Mouse (Mus musculus): ENCODE data around the gene 4930467E23Rik. TPM values are rescaled to one million over a fixed set of nuclear protein-coding genes. Genes with fewer than 3 reads are reported as not detected.
"Not testable (repeated sequence)": the region's sequence is repeated elsewhere in the genome, so short reads cannot be mapped to it uniquely, and the experiment has no call there.

The 4930467E23Rik gene
- total and polyA plus RNA-seq, 2 experiments from 2014 or later = not detected

GRCm38 (mm10) chr8:19762860-19763592 is 33.6 kb downstream of the 4930467E23Rik start:
- not testable (repeated sequence) for ATAC-seq (ENCODE audit: insufficient read depth, low read depth); H3K9me3 ChIP-seq (replicated peaks; ENCODE audit: control insufficient read depth, low read length); DNase-seq (ENCODE audit: low spot score); H3K4me3 ChIP-seq (ENCODE audit: low read depth, low read length); H3K9ac ChIP-seq (replicated peaks; ENCODE audit: low read depth, low read length); H3K36me3 ChIP-seq (replicated peaks; ENCODE audit: control insufficient read depth, insufficient read depth, low read length); H3K27ac ChIP-seq (ENCODE audit: low read depth); H3K27me3 ChIP-seq (ENCODE audit: control insufficient read depth, insufficient read depth, low read length); H3K4me2 ChIP-seq (ENCODE audit: low read depth, low read length); H3K4me1 ChIP-seq (ENCODE audit: control insufficient read depth, insufficient read depth)
- WGBS = 55% methylated on average over 4 of the region's 4 CpGs

GRCm38 (mm10) chr8:19765531-19765930 is 36.2 kb downstream of the 4930467E23Rik start:
- not testable (repeated sequence) for H3K9me3 ChIP-seq (replicated peaks; ENCODE audit: control insufficient read depth, low read length); H3K27me3 ChIP-seq (ENCODE audit: control insufficient read depth, insufficient read depth, low read length); H3K4me2 ChIP-seq (ENCODE audit: low read depth, low read length); H3K4me1 ChIP-seq (ENCODE audit: control insufficient read depth, insufficient read depth); H3K36me3 ChIP-seq (replicated peaks; ENCODE audit: control insufficient read depth, insufficient read depth, low read length); H3K27ac ChIP-seq (ENCODE audit: low read depth); ATAC-seq (ENCODE audit: insufficient read depth, low read depth); H3K4me3 ChIP-seq (ENCODE audit: low read depth, low read length); DNase-seq (ENCODE audit: low spot score); H3K9ac ChIP-seq (replicated peaks; ENCODE audit: low read depth, low read length)

DNA sequence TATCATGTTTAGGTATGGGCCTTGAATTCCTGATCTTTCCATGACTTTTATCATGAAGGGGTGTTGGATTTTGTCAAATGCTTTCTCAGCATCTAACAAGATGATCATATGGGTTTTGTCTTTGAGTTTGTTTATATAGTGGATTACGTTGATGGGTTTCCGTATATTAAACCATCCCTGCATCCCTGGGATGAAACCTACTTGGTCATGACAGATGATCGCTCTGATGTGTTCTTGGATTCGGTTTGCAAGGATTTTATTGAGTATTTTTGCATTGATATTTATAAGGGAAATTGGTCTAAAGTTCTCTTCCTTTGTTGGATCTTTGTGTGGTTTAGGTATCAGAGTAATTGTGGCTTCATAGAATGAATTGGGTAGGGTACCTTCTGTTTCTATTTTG is 44.1 kb downstream of the 4930467E23Rik start:
- ATAC-seq (ENCODE audit: insufficient read depth, low read depth); H3K9me3 ChIP-seq (replicated peaks; ENCODE audit: control insufficient read depth, low read length); H3K4me1 ChIP-seq (ENCODE audit: control insufficient read depth, insufficient read depth); H3K4me2 ChIP-seq (ENCODE audit: low read depth, low read length); H3K36me3 ChIP-seq (replicated peaks; ENCODE audit: control insufficient read depth, insufficient read depth, low read length); H3K27ac ChIP-seq (ENCODE audit: low read depth); DNase-seq (ENCODE audit: low spot score); H3K27me3 ChIP-seq (ENCODE audit: control insufficient read depth, insufficient read depth, low read length); H3K9ac ChIP-seq (replicated peaks; ENCODE audit: low read depth, low read length); H3K4me3 ChIP-seq (ENCODE audit: low read depth, low read length): not testable (repeated sequence)
- 72% methylated on average over 4 of the region's 4 CpGs for WGBS

GRCm38 (mm10) chr8:19776311-19776710 is 46.9 kb downstream of the 4930467E23Rik start:
- H3K4me2 ChIP-seq (ENCODE audit: low read depth, low read length); H3K9ac ChIP-seq (replicated peaks; ENCODE audit: low read depth, low read length); H3K27me3 ChIP-seq (ENCODE audit: control insufficient read depth, insufficient read depth, low read length); H3K9me3 ChIP-seq (replicated peaks; ENCODE audit: control insufficient read depth, low read length); ATAC-seq (ENCODE audit: insufficient read depth, low read depth); DNase-seq (ENCODE audit: low spot score); H3K36me3 ChIP-seq (replicated peaks; ENCODE audit: control insufficient read depth, insufficient read depth, low read length); H3K4me3 ChIP-seq (ENCODE audit: low read depth, low read length); H3K27ac ChIP-seq (ENCODE audit: low read depth); H3K4me1 ChIP-seq (ENCODE audit: control insufficient read depth, insufficient read depth): not testable (repeated sequence)

GRCm38 (mm10) chr8:19777500-19777899 is 48.1 kb downstream of the 4930467E23Rik start:
- not testable (repeated sequence) for H3K27me3 ChIP-seq (ENCODE audit: control insufficient read depth, insufficient read depth, low read length); DNase-seq (ENCODE audit: low spot score); H3K4me3 ChIP-seq (ENCODE audit: low read depth, low read length); H3K4me1 ChIP-seq (ENCODE audit: control insufficient read depth, insufficient read depth); H3K27ac ChIP-seq (ENCODE audit: low read depth); ATAC-seq (ENCODE audit: insufficient read depth, low read depth); H3K36me3 ChIP-seq (replicated peaks; ENCODE audit: control insufficient read depth, insufficient read depth, low read length); H3K9me3 ChIP-seq (replicated peaks; ENCODE audit: control insufficient read depth, low read length); H3K9ac ChIP-seq (replicated peaks; ENCODE audit: low read depth, low read length); H3K4me2 ChIP-seq (ENCODE audit: low read depth, low read length)
- 35% methylated on average over 2 of the region's 2 CpGs for WGBS

DNA sequence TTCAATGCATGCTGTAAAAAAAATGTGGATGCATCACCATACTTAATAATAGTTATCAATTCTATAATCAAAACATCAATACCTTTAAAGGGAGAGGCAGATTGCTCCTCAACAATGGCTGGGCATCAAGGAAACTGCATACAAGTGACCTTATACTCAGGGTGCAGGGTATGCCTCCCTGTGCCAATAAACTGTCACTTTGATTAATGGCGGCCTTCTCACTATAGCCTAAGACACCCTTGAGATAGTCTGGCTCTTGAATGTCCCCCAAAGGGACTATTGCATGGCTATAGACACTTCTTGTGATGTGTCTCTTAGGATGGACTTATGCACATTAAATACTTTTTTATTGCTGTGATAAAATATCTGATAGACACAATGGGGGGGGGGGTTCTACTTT is 48.8 kb downstream of the 4930467E23Rik start:
- H3K27me3 ChIP-seq (ENCODE audit: control insufficient read depth, insufficient read depth, low read length); H3K4me2 ChIP-seq (ENCODE audit: low read depth, low read length); DNase-seq (ENCODE audit: low spot score); H3K4me3 ChIP-seq (ENCODE audit: low read depth, low read length); H3K36me3 ChIP-seq (replicated peaks; ENCODE audit: control insufficient read depth, insufficient read depth, low read length); H3K9me3 ChIP-seq (replicated peaks; ENCODE audit: control insufficient read depth, low read length); H3K9ac ChIP-seq (replicated peaks; ENCODE audit: low read depth, low read length); H3K4me1 ChIP-seq (ENCODE audit: control insufficient read depth, insufficient read depth); ATAC-seq (ENCODE audit: insufficient read depth, low read depth); H3K27ac ChIP-seq (ENCODE audit: low read depth): not testable (repeated sequence)
- 40% methylated on average over 1 of the region's 1 CpGs for WGBS

DNA sequence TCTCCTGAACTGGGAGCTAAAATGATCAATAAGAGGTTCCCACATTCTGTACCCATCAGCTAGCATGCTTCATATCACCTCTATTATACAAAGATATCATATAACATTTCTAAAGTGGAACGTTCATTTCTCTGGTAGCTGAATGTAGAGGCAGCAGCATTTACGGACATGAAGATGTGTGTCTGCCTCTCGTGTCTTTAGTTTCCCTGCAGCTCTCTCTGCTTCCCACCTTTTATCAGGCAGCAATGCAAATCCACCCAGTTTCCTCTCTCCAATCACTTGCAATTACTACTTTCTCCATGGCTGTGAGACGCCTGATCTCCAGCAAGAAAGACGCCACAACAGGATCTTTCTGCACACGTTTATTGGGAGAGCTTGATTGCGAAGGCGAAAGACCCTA is 49.5 kb downstream of the 4930467E23Rik start:
- not testable (repeated sequence) for H3K27me3 ChIP-seq (ENCODE audit: control insufficient read depth, insufficient read depth, low read length); H3K27ac ChIP-seq (ENCODE audit: low read depth); H3K4me1 ChIP-seq (ENCODE audit: control insufficient read depth, insufficient read depth); H3K9me3 ChIP-seq (replicated peaks; ENCODE audit: control insufficient read depth, low read length); DNase-seq (ENCODE audit: low spot score); H3K4me2 ChIP-seq (ENCODE audit: low read depth, low read length); H3K9ac ChIP-seq (replicated peaks; ENCODE audit: low read depth, low read length); ATAC-seq (ENCODE audit: insufficient read depth, low read depth); H3K4me3 ChIP-seq (ENCODE audit: low read depth, low read length); H3K36me3 ChIP-seq (replicated peaks; ENCODE audit: control insufficient read depth, insufficient read depth, low read length)
- 83% methylated on average over 8 of the region's 8 CpGs for WGBS

DNA sequence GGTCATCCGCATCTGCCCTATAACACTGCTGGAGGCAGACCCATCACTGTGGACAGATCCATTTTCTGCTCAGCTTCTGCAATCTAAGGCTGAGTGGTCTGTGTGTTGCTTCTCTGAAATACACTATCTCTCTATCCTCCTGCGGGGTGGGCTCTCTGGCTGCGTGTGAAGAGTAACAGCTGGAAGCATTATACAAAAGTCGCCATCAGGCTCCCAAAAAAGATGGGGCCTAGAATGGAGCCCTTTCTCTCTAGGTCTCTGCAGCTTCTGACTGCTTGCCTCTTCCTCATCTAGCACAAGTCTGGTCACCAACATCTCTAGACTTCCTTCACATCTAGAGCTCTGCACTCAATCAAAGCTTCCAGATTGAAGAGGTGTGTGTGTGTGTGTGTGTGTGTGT is 50.8 kb downstream of the 4930467E23Rik start:
- 78% methylated on average over 4 of the region's 4 CpGs for WGBS
- ATAC-seq (ENCODE audit: insufficient read depth, low read depth); H3K27me3 ChIP-seq (ENCODE audit: control insufficient read depth, insufficient read depth, low read length); DNase-seq (ENCODE audit: low spot score); H3K9me3 ChIP-seq (replicated peaks; ENCODE audit: control insufficient read depth, low read length); H3K4me3 ChIP-seq (ENCODE audit: low read depth, low read length); H3K27ac ChIP-seq (ENCODE audit: low read depth); H3K4me1 ChIP-seq (ENCODE audit: control insufficient read depth, insufficient read depth); H3K36me3 ChIP-seq (replicated peaks; ENCODE audit: control insufficient read depth, insufficient read depth, low read length); H3K4me2 ChIP-seq (ENCODE audit: low read depth, low read length); H3K9ac ChIP-seq (replicated peaks; ENCODE audit: low read depth, low read length): not testable (repeated sequence)

DNA sequence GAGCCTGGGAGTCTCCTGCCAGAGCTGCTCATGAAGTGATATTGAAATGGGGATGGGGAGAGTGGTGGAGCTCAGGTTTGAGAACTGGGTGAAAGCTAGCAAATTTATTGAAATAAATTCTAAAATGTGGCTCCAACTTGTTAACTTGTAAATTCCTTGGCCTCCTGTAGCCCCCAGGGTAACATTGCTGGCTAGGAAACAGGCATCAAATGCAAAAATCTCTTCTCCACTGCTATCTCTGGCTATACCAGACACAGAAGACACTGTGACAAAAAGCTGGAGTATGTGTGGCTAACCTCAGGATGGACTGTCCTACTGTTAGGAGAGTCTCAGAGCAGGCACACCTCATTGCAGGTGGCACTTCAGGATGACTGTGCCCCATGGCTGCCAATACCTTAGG is 51.3 kb downstream of the 4930467E23Rik start:
- H3K27ac ChIP-seq (ENCODE audit: low read depth); ATAC-seq (ENCODE audit: insufficient read depth, low read depth); H3K27me3 ChIP-seq (ENCODE audit: control insufficient read depth, insufficient read depth, low read length); H3K36me3 ChIP-seq (replicated peaks; ENCODE audit: control insufficient read depth, insufficient read depth, low read length); H3K4me1 ChIP-seq (ENCODE audit: control insufficient read depth, insufficient read depth); H3K4me2 ChIP-seq (ENCODE audit: low read depth, low read length); H3K9ac ChIP-seq (replicated peaks; ENCODE audit: low read depth, low read length); H3K9me3 ChIP-seq (replicated peaks; ENCODE audit: control insufficient read depth, low read length); H3K4me3 ChIP-seq (ENCODE audit: low read depth, low read length); DNase-seq (ENCODE audit: low spot score): not testable (repeated sequence)
